9 mouse cellular contexts compared by ENCODE assay signal in the genomic region with DNA sequence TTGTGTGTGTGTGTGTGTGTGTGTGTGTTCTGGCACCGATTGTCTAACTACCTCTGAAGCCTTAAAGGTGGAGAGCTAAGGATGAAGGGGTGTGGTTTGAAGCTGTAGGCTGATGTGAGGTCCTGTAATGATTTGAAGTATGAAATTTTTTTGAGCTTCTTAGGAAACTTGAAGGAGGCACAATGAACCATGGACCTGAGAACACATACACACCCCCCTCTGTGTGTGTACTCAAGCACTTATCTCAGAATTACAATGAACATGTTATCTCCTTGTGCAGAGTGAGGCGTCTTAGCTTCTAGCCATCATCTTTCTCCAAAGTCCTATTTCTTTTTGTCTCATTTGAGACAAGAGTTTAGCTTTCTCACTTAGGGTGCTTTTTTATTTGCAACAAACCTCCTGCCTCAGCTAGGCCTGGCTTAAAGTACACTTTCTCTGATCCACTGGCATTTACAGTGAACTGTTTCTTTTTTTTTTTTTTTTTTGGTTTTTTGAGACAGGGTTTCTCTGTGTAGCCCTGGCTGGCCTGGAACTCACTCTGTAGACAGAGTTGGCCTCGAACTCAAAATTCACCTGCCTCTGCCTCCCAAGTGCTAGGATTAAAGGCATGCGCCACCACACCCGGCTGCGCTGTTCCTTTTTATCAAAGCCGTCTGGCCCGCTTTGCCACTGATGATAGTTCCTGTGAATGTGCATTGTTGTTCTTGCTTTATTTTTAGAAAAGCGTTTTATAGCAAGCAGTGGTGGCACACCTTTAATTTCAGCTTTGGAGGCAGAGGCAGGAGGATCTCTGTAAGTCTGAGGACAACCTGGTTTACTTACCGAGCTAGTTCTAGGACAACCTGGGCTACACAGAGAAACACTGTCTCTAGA. TPM values are rescaled to one million over a fixed set of nuclear protein-coding genes. Genes with fewer than 3 reads are reported as not detected.
DNase-seq lines count a peak whose midpoint lies in the region; ATAC-seq and TF ChIP-seq lines count a peak whose summit lies in the region.
"Had no signal": no experiment of that assay in that cellular context is flagged by ENCODE, and none has a peak within 500 bp of the region (broad histone marks: within the 10 kb centered on the region; RNA-seq: fewer than 3 reads in every experiment).

No protein-coding gene starts in this region.

- peak overlapping the region; percentile 59 for H3K4me2 ChIP-seq in kidney, postnatal 0 days (ENCODE audit: low read length)
- peak overlapping the region; percentile 67 for H3K4me2 ChIP-seq in intestine, embryonic 15.5 days (replicated peaks)
- H3K4me2 ChIP-seq in midbrain, postnatal 0 days (ENCODE audit: low read depth, low read length, poor library complexity, severe bottlenecking), result peak overlapping the region; percentile 79

- H3K9me3 ChIP-seq in kidney, postnatal 0 days (replicated peaks; ENCODE audit: low read length), result no peaks in the 10 kb centered on the region
- H3K9me3 ChIP-seq in intestine, embryonic 15.5 days, result no peaks in the 10 kb centered on the region
- no peaks in the 10 kb centered on the region for H3K9me3 ChIP-seq in midbrain, postnatal 0 days (ENCODE audit: low read length)

- DNase-seq in kidney, postnatal 0 days (ENCODE audit: low spot score), result no peak
- no peak for DNase-seq in kidney, postnatal 36 days
- DNase-seq in c-Kit-positive CD71-positive TER-119-positive erythroid progenitor cells, embryonic 14.5 days (ENCODE audit: low spot score), result peak; percentile 59
- DNase-seq in midbrain, postnatal 0 days (ENCODE audit: low spot score), result no peak
- DNase-seq in thymus, postnatal 4 days, result no peak
- DNase-seq in right cerebral cortex, adult 18-20 months, result no peak

- no peaks in the 10 kb centered on the region for H3K36me3 ChIP-seq in kidney, postnatal 0 days (ENCODE audit: insufficient read depth, low read length)
- H3K36me3 ChIP-seq in intestine, embryonic 15.5 days, result no peaks in the 10 kb centered on the region
- H3K36me3 ChIP-seq in midbrain, postnatal 0 days (ENCODE audit: insufficient read depth, low read length), result no peaks in the 10 kb centered on the region

- no peaks in the 10 kb centered on the region for H3K27me3 ChIP-seq in kidney, postnatal 0 days (ENCODE audit: insufficient read depth, low read length)
- no peaks in the 10 kb centered on the region for H3K27me3 ChIP-seq in intestine, embryonic 15.5 days (replicated peaks)
- H3K27me3 ChIP-seq in midbrain, postnatal 0 days (ENCODE audit: insufficient read depth, low read length), result no peaks in the 10 kb centered on the region

- WGBS in kidney, postnatal 0 days, result 80% methylated on average over 10 of the region's 10 CpGs
- WGBS in intestine, embryonic 15.5 days, result 73% methylated on average over 10 of the region's 10 CpGs
- 81% methylated on average over 10 of the region's 10 CpGs for WGBS in midbrain, postnatal 0 days

- TF ChIP-seq CTCF in kidney, postnatal 0 days (IDR thresholded peaks at IDR 0.05; ENCODE audit: low read depth), result no peak
- TF ChIP-seq CTCF in midbrain, postnatal 0 days (IDR thresholded peaks at IDR 0.05), result no peak

- peaks cover 20% of the 10 kb centered on the region for H3K4me1 ChIP-seq in kidney, postnatal 0 days (replicated peaks; ENCODE audit: insufficient read depth, low read length)
- peaks cover 18% of the 10 kb centered on the region for H3K4me1 ChIP-seq in intestine, embryonic 15.5 days (replicated peaks)
- H3K4me1 ChIP-seq in midbrain, postnatal 0 days (ENCODE audit: insufficient read depth, low read length), result peaks cover 6% of the 10 kb centered on the region; the same call in 1 of the 2 replicates

- H3K9ac ChIP-seq in kidney, postnatal 0 days (ENCODE audit: low read depth, low read length), result no peak overlapping the region; the same call in 1 of the 2 replicates
- no peak overlapping the region for H3K9ac ChIP-seq in intestine, embryonic 15.5 days
- 0 out of 2 replicates have a peak overlapping the region, but pooled peaks have one; percentile 13 for H3K9ac ChIP-seq in midbrain, postnatal 0 days (replicated peaks; ENCODE audit: low read length, poor library complexity, severe bottlenecking)

- peak overlapping the region; percentile 89 for H3K27ac ChIP-seq in kidney, postnatal 0 days
- H3K27ac ChIP-seq in intestine, embryonic 15.5 days, result peak overlapping the region; percentile 87
- H3K27ac ChIP-seq in midbrain, postnatal 0 days (ENCODE audit: low read depth, low read length), result peak overlapping the region; percentile 59

- no peak for ATAC-seq in kidney, postnatal 0 days (replicated peaks; ENCODE audit: low FRiP score, low read depth)
- ATAC-seq in intestine, embryonic 15.5 days, result peak; percentile 52
- no peak for ATAC-seq in midbrain, postnatal 0 days (ENCODE audit: low FRiP score)
- no peak for ATAC-seq in inflammation-experienced regulatory T-cells, adult 6 months

- peak overlapping the region; percentile 25; the same call in 1 of the 2 replicates for H3K4me3 ChIP-seq in kidney, postnatal 0 days (replicated peaks; ENCODE audit: low read depth, low read length)
- H3K4me3 ChIP-seq in intestine, embryonic 15.5 days (replicated peaks), result peak overlapping the region; percentile 41
- peak overlapping the region; percentile 44 for H3K4me3 ChIP-seq in midbrain, postnatal 0 days (ENCODE audit: low read depth, low read length)

RNA-seq across cellular contexts. Expression of a gene that starts 1.1 kb away (rescaled TPM):
- 92.7 and 93.0 TPM in 2 replicates for polyA plus RNA-seq in kidney, postnatal 0 days (2015; fragmentation: Nextera tagmentation; extraction: Ambion mirVana)
- 59.5 and 67.6 TPM in 2 replicates for polyA plus RNA-seq in intestine, embryonic 15.5 days (2015; fragmentation: Nextera tagmentation; extraction: Ambion mirVana)
- 12.4 and 14.9 TPM in 2 replicates for total RNA-seq in midbrain, postnatal 0 days (2014; rRNA removed)
- 18.3 and 19.3 TPM in 2 replicates for polyA plus RNA-seq in midbrain, postnatal 0 days (2015; fragmentation: Nextera tagmentation; extraction: Ambion mirVana)
- 10 to 100 TPM; 33.2 to 54.7 (median 51.4) TPM for polyA plus RNA-seq in inflammation-experienced regulatory T-cells, adult 6 months (2017; shearing (Covaris generic))

RNA-seq across cellular contexts. Expression of a gene that starts 14.1 kb away (rescaled TPM):
- 20.5 and 21.0 TPM in 2 replicates for polyA plus RNA-seq in kidney, postnatal 0 days (2015; fragmentation: Nextera tagmentation; extraction: Ambion mirVana)
- polyA plus RNA-seq in intestine, embryonic 15.5 days (2015; fragmentation: Nextera tagmentation; extraction: Ambion mirVana), result 2.1 and 2.8 TPM in 2 replicates
- not detected in 2 replicates for total RNA-seq in midbrain, postnatal 0 days (2014; rRNA removed)
- polyA plus RNA-seq in midbrain, postnatal 0 days (2015; fragmentation: Nextera tagmentation; extraction: Ambion mirVana), result 0.15 and 0.20 TPM in 2 replicates
- under 1 TPM; 0.82 to 0.95 (median 0.91) TPM for polyA plus RNA-seq in inflammation-experienced regulatory T-cells, adult 6 months (2017; shearing (Covaris generic))
- total RNA-seq: monocyte, adult 5-6 weeks had no signal

RNA-seq across cellular contexts. Expression of a gene that starts 42.7 kb away (rescaled TPM):
- polyA plus RNA-seq in kidney, postnatal 0 days (2015; fragmentation: Nextera tagmentation; extraction: Ambion mirVana), result 5.1 and 5.8 TPM in 2 replicates
- 0.83 and 1.5 TPM in 2 replicates for polyA plus RNA-seq in intestine, embryonic 15.5 days (2015; fragmentation: Nextera tagmentation; extraction: Ambion mirVana)
- 2.0 and 2.1 TPM in 2 replicates for total RNA-seq in midbrain, postnatal 0 days (2014; rRNA removed)
- 1.2 and 1.6 TPM in 2 replicates for polyA plus RNA-seq in midbrain, postnatal 0 days (2015; fragmentation: Nextera tagmentation; extraction: Ambion mirVana)
- polyA plus RNA-seq in inflammation-experienced regulatory T-cells, adult 6 months (2017; shearing (Covaris generic)), result under 1 TPM; 0.36 to 0.78 (median 0.53) TPM

RNA-seq across cellular contexts. Expression of a gene that starts 42.8 kb away (rescaled TPM):
- 21.4 and 21.9 TPM in 2 replicates for polyA plus RNA-seq in kidney, postnatal 0 days (2015; fragmentation: Nextera tagmentation; extraction: Ambion mirVana)
- 16.5 and 17.0 TPM in 2 replicates for polyA plus RNA-seq in intestine, embryonic 15.5 days (2015; fragmentation: Nextera tagmentation; extraction: Ambion mirVana)
- total RNA-seq in midbrain, postnatal 0 days (2014; rRNA removed), result 17.2 and 17.4 TPM in 2 replicates
- polyA plus RNA-seq in midbrain, postnatal 0 days (2015; fragmentation: Nextera tagmentation; extraction: Ambion mirVana), result 18.7 and 18.8 TPM in 2 replicates
- polyA plus RNA-seq in inflammation-experienced regulatory T-cells, adult 6 months (2017; shearing (Covaris generic)), result 10 to 100 TPM; 30.4 to 76.6 (median 56.4) TPM

RNA-seq across cellular contexts. Expression of a gene that starts 46.5 kb away (rescaled TPM):
- 0.12 TPM in 1 of 2 replicates, not detected in the other for polyA plus RNA-seq in kidney, postnatal 0 days (2015; fragmentation: Nextera tagmentation; extraction: Ambion mirVana)
- polyA plus RNA-seq in intestine, embryonic 15.5 days (2015; fragmentation: Nextera tagmentation; extraction: Ambion mirVana), result 0.18 and 0.30 TPM in 2 replicates
- total RNA-seq in midbrain, postnatal 0 days (2014; rRNA removed), result not detected in 2 replicates
- polyA plus RNA-seq in midbrain, postnatal 0 days (2015; fragmentation: Nextera tagmentation; extraction: Ambion mirVana), result not detected in 2 replicates
- polyA plus RNA-seq in inflammation-experienced regulatory T-cells, adult 6 months (2017; shearing (Covaris generic)), result not detected
- total RNA-seq: monocyte, adult 5-6 weeks had no signal
